Mouse (Mus musculus) A20 (cell line): ENCODE results near the gene Pskh1.

Experiments used
- DNase-seq: peaks from one replicate; pipeline ENCODE4 v3.0.0-alpha.2; 2011; ENCODE audit warnings: low read depth, low spot score

The Pskh1 gene

GRCm38 (mm10) chr8:105900180-105900940 lies at the start of gene Pskh1:
Pskh1 (plus strand) TSS chr8:105900441.
- DNase-seq = peak; percentile 95

GRCm38 (mm10) chr8:105850611-105851010 lies 49.6 kb upstream of the Pskh1 start:
- no peak for DNase-seq

GRCm38 (mm10) chr8:105851651-105852143 lies 48.5 kb upstream of the Pskh1 start:
- DNase-seq = peak; percentile 95

GRCm38 (mm10) chr8:105852146-105852729 lies 48.0 kb upstream of the Pskh1 start:
- no peak for DNase-seq

GRCm38 (mm10) chr8:105853178-105853577 lies 47.1 kb upstream of the Pskh1 start, which contains the start of gene Cenpt:
Cenpt (minus strand) TSS chr8:105853278.
- no peak for DNase-seq

- DNase-seq = no peak
Measured at GRCm38 (mm10) chr8:105854303-105854702, 45.9 kb upstream of the Pskh1 start.

GRCm38 (mm10) chr8:105854715-105855216 lies 45.5 kb upstream of the Pskh1 start, which contains the start of gene Thap11:
Thap11 (plus strand) TSS chr8:105855132.
- peak; percentile 98 for DNase-seq

GRCm38 (mm10) chr8:105855248-105856167 lies 44.7 kb upstream of the Pskh1 start:
- DNase-seq = peak; percentile 76

GRCm38 (mm10) chr8:105856168-105856835 lies 43.9 kb upstream of the Pskh1 start:
- DNase-seq = peak; percentile 66

- peak; percentile 67 for DNase-seq
Measured at GRCm38 (mm10) chr8:105858495-105858894, 41.7 kb upstream of the Pskh1 start.

GRCm38 (mm10) chr8:105859314-105859713 lies 40.9 kb upstream of the Pskh1 start:
- DNase-seq = peak; percentile 43

GRCm38 (mm10) chr8:105860143-105860981 lies 39.9 kb upstream of the Pskh1 start, which contains the start of gene Nutf2:
Nutf2 (plus strand) TSS chr8:105860580.
- peak; percentile 97 for DNase-seq

GRCm38 (mm10) chr8:105861951-105862350 lies 38.3 kb upstream of the Pskh1 start:
- peak; percentile 57 for DNase-seq

GRCm38 (mm10) chr8:105866364-105867029 lies 33.7 kb upstream of the Pskh1 start:
- DNase-seq = peak; percentile 52

GRCm38 (mm10) chr8:105874301-105874700 lies 25.9 kb upstream of the Pskh1 start:
- DNase-seq = no peak

- peak; percentile 92 for DNase-seq
Measured at GRCm38 (mm10) chr8:105880754-105881520, 19.3 kb upstream of the Pskh1 start, which contains the start of gene Edc4. Edc4 (plus strand) TSS chr8:105880881.

GRCm38 (mm10) chr8:105889756-105890465 lies 10.3 kb upstream of the Pskh1 start:
- no peak for DNase-seq

- no peak for DNase-seq
Measured at GRCm38 (mm10) chr8:105890870-105891269, 9.4 kb upstream of the Pskh1 start.
